Mouse (Mus musculus) stomach, postnatal 0 days (tissue): Measurements from ENCODE around the gene Efcab10.

Experiments used
- CTCF ChIP-seq: IDR thresholded peaks from 2 replicates; pipeline ENCODE4 v1.5.1; 2016; ENCODE audit warnings: antibody characterized with exemption, low read depth, mild to moderate bottlenecking, moderate library complexity
- EP300 ChIP-seq: optimal IDR thresholded peaks from 2 replicates; pipeline ENCODE3; 2016; ENCODE audit warnings: antibody characterized with exemption

DNA sequence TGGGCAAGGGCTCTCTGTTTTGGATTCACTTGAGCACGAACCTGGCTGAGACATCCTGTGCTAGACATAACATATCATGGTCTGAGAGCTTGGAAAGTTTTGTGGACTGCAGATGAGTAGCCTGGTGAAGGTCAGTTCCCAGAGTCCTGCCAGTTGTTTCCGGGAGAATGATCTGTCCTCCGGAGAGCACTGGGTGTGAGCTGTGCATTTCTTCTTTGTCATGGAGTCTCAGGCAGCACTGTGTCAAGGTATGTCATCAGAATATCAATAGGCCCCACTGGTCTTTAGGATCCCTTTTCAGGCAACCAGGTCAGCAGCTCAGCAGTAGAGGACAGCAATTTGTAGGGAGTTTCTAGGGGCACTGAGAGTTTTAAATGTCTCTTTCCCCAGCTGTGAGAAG is 32.6 kb downstream of the Efcab10 start:
- TF ChIP-seq CTCF (no peak), EP300 (no peak)
